11 mouse cellular contexts compared by ENCODE assay signal in the genomic region with DNA sequence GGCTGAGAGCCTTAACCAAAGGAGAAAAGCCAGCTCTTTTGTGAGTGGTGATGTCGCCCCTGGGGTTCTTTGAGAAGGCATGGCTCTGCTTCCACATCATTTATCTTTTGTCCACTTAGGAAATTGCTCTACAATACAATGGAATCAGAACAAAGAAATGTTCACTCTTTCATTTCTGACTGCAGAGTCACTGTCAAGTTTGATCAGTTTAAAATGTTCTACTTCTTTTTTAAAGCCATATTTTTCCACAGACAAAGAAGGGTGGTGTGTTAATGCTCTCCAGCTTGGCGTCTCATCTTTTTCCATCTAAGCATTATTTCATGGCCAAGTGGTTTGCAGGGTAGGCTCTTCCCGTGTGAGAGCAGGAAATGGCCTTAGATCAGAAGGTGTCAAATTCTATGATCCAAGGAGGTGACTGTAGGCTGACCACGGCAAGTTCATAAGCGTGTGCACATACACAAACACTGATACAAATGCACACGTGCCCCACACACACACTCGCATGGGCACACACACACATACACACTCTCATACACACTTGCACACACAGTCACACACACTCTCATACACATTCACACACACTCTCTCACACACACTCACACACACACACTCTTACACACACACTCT.
A peak's percentile ranks its signal among the peaks of the same experiment; 100 is the strongest.
DNase-seq lines count a peak whose midpoint lies in the region; ATAC-seq and TF ChIP-seq lines count a peak whose summit lies in the region.
"Had no signal": no experiment of that assay in that cellular context is flagged by ENCODE, and none has a peak within 500 bp of the region (broad histone marks: within the 10 kb centered on the region; RNA-seq: fewer than 3 reads in every experiment).

No protein-coding gene starts in this region.

- intact Hi-C loops in left cerebral cortex, postnatal 14 days (cut with DNase I) = no loop called here

- H3K4me3 ChIP-seq in forebrain, embryonic 14.5 days (ENCODE audit: low read depth, low read length) = no peak overlapping the region
- H3K4me3 ChIP-seq in forebrain, embryonic 11.5 days (ENCODE audit: low read depth, low read length) = no peak overlapping the region
- no peak overlapping the region for H3K4me3 ChIP-seq in liver, adult 2 months (ENCODE audit: insufficient read depth, low read depth, low read length)
- H3K4me3 ChIP-seq in liver, embryonic 15.5 days (replicated peaks) = no peak overlapping the region; the same call in 1 of the 2 replicates
- H3K4me3 ChIP-seq in layer of hippocampus, adult 2 months = no peak overlapping the region
- H3K4me3 ChIP-seq: neural tube, embryonic 15.5 days had no signal

- no peaks in the 10 kb centered on the region for H3K79me2 ChIP-seq in liver, adult 2 months (ENCODE audit: control insufficient read depth, insufficient read depth, low read length)

- 58% methylated on average over 7 of the region's 7 CpGs for WGBS in forebrain, embryonic 14.5 days
- 61% methylated on average over 7 of the region's 7 CpGs for WGBS in forebrain, embryonic 11.5 days
- WGBS in liver, adult 2 months = 68% methylated on average over 7 of the region's 7 CpGs
- WGBS in liver, embryonic 15.5 days (ENCODE audit: insufficient replicate concordance) = 41% methylated on average over 7 of the region's 7 CpGs

- no peaks in the 10 kb centered on the region for H3K9me3 ChIP-seq in forebrain, embryonic 14.5 days (replicated peaks; ENCODE audit: control insufficient read depth, low read length)
- H3K9me3 ChIP-seq in forebrain, embryonic 11.5 days (ENCODE audit: control insufficient read depth, low read length) = no peaks in the 10 kb centered on the region
- H3K9me3 ChIP-seq in liver, embryonic 15.5 days (replicated peaks) = no peaks in the 10 kb centered on the region
- H3K9me3 ChIP-seq: neural tube, embryonic 15.5 days had no signal

- H3K36me3 ChIP-seq in forebrain, embryonic 14.5 days (ENCODE audit: control insufficient read depth, insufficient read depth, low read length) = no peaks in the 10 kb centered on the region
- no peaks in the 10 kb centered on the region for H3K36me3 ChIP-seq in forebrain, embryonic 11.5 days (ENCODE audit: control insufficient read depth, insufficient read depth, low read length)
- H3K36me3 ChIP-seq in liver, adult 2 months (ENCODE audit: control insufficient read depth, insufficient read depth, low read length) = no peaks in the 10 kb centered on the region
- H3K36me3 ChIP-seq in liver, embryonic 15.5 days (replicated peaks) = no peaks in the 10 kb centered on the region
- H3K36me3 ChIP-seq: neural tube, embryonic 15.5 days had no signal

- no peak overlapping the region for H3K9ac ChIP-seq in forebrain, embryonic 14.5 days (ENCODE audit: low read length)
- no peak overlapping the region for H3K9ac ChIP-seq in forebrain, embryonic 11.5 days (ENCODE audit: low read length)
- H3K9ac ChIP-seq in liver, adult 2 months (ENCODE audit: low read depth, low read length) = no peak overlapping the region
- H3K9ac ChIP-seq in liver, embryonic 15.5 days = peak overlapping the region; percentile 56
- H3K9ac ChIP-seq: neural tube, embryonic 15.5 days had no signal

- peak; percentile 25 for DNase-seq in forebrain, embryonic 14.5 days (ENCODE audit: low spot score)
- DNase-seq in forebrain, embryonic 11.5 days (ENCODE audit: low spot score) = no peak
- DNase-seq in liver, adult 2 months (ENCODE audit: extremely low read depth, low read depth, low spot score) = no peak
- DNase-seq in liver = no peak
- DNase-seq in brain, embryonic 14.5 days (ENCODE audit: low read depth) = peak; percentile 49
- no peak for DNase-seq in layer of hippocampus, adult 2 months (ENCODE audit: low spot score in 2 of 2)
- no peak for DNase-seq in left cerebral cortex, postnatal 14 days (ENCODE audit: low spot score in 2 of 2)
- DNase-seq: thymus, postnatal 36 days had no signal

- ATAC-seq in forebrain, embryonic 14.5 days = no peak
- no peak for ATAC-seq in forebrain, embryonic 11.5 days (replicated peaks; ENCODE audit: low FRiP score)
- ATAC-seq in liver, embryonic 15.5 days (ENCODE audit: insufficient read depth) = no peak

- H3K27me3 ChIP-seq in forebrain, embryonic 14.5 days (replicated peaks; ENCODE audit: control insufficient read depth, insufficient read depth, low read length) = no peaks in the 10 kb centered on the region
- no peaks in the 10 kb centered on the region for H3K27me3 ChIP-seq in forebrain, embryonic 11.5 days (ENCODE audit: control insufficient read depth, insufficient read depth, low read length)
- no peaks in the 10 kb centered on the region for H3K27me3 ChIP-seq in liver, adult 2 months (ENCODE audit: control insufficient read depth, insufficient read depth, low read length)
- H3K27me3 ChIP-seq in liver, embryonic 15.5 days = no peaks in the 10 kb centered on the region
- H3K27me3 ChIP-seq: neural tube, embryonic 15.5 days had no signal

- no peak for TF ChIP-seq CTCF in liver, adult 2 months (IDR thresholded peaks at IDR 0.05; ENCODE audit: low read depth, low read length)
- no peak for TF ChIP-seq CTCF in brain, embryonic 14.5 days (IDR thresholded peaks at IDR 0.05; ENCODE audit: borderline replicate concordance, extremely low read depth, insufficient read depth, insufficient read length)
- TF ChIP-seq CTCF in layer of hippocampus, adult 2 months (conservative IDR thresholded peaks at IDR 0.05) = no peak

- H3K4me2 ChIP-seq in forebrain, embryonic 14.5 days (ENCODE audit: low read length) = no peak overlapping the region
- H3K4me2 ChIP-seq in forebrain, embryonic 11.5 days (ENCODE audit: low read depth, low read length, severe bottlenecking) = no peak overlapping the region
- peak overlapping the region; percentile 66 for H3K4me2 ChIP-seq in liver, embryonic 15.5 days
- H3K4me2 ChIP-seq: neural tube, embryonic 15.5 days had no signal

- no peak for TF ChIP-seq POLR2A in liver, adult 2 months (IDR thresholded peaks at IDR 0.05; ENCODE audit: extremely low read depth, insufficient read depth, low read length)
- TF ChIP-seq POLR2A in brain, embryonic 14.5 days (IDR thresholded peaks at IDR 0.05; ENCODE audit: borderline replicate concordance, extremely low read depth, insufficient read depth, insufficient read length, poor library complexity, severe bottlenecking) = no peak

- H3K4me1 ChIP-seq in forebrain, embryonic 14.5 days (ENCODE audit: control insufficient read depth, insufficient read depth, low read length) = no peaks in the 10 kb centered on the region
- H3K4me1 ChIP-seq in forebrain, embryonic 11.5 days (replicated peaks; ENCODE audit: control insufficient read depth, insufficient read depth, low read length) = peaks cover 2% of the 10 kb centered on the region; the same call in 1 of the 2 replicates
- peaks cover 4% of the 10 kb centered on the region; the same call in 1 of the 2 replicates for H3K4me1 ChIP-seq in liver, adult 2 months (ENCODE audit: control insufficient read depth, insufficient read depth, low read length)
- H3K4me1 ChIP-seq in liver, embryonic 15.5 days (replicated peaks) = peaks cover 48% of the 10 kb centered on the region
- H3K4me1 ChIP-seq: neural tube, embryonic 15.5 days had no signal

- 0 out of 2 replicates have a peak overlapping the region, but pooled peaks have one; percentile 4 for H3K27ac ChIP-seq in forebrain, embryonic 14.5 days (ENCODE audit: low read depth, low read length)
- no peak overlapping the region for H3K27ac ChIP-seq in forebrain, embryonic 11.5 days (ENCODE audit: low read depth, low read length)
- H3K27ac ChIP-seq in liver, adult 2 months (replicated peaks; ENCODE audit: insufficient read depth, low read depth, low read length) = peak overlapping the region; percentile 8; the same call in 1 of the 2 replicates
- peak overlapping the region; percentile 99 for H3K27ac ChIP-seq in liver, embryonic 15.5 days (replicated peaks)
- no peak overlapping the region for H3K27ac ChIP-seq in layer of hippocampus, adult 2 months
- H3K27ac ChIP-seq: macrophage; neural tube, embryonic 15.5 days had no signal

Comparison
In these comparisons a context has a peak if more than half of its experiments do, and no peak if none do; other contexts are left out.
1. DNase-seq: peak in forebrain, embryonic 14.5 days (single experiment) and brain, embryonic 14.5 days (single experiment); none in forebrain, embryonic 11.5 days (single experiment), liver, adult 2 months (single experiment), liver (single experiment), layer of hippocampus, adult 2 months (0 of 2) and left cerebral cortex, postnatal 14 days (0 of 2).
2. H3K27ac ChIP-seq: peak in forebrain, embryonic 14.5 days (single experiment), liver, adult 2 months (single experiment) and liver, embryonic 15.5 days (single experiment); none in forebrain, embryonic 11.5 days (single experiment) and layer of hippocampus, adult 2 months (single experiment).